Mouse (Mus musculus): ENCODE results near the gene Rec114. TPM values are rescaled to one million over a fixed set of nuclear protein-coding genes. Genes with fewer than 3 reads are reported as not detected.
A peak's percentile ranks its signal among the peaks of the same experiment; 100 is the strongest.

Gene Rec114
- polyA plus RNA-seq, 1 experiment from 2014 or later: 3.2 TPM

GRCm38 (mm10) chr9:58683372-58683771, 60.4 kb downstream of the Rec114 start:
- Histone ChIP-seq H3K27ac (replicated peaks; ENCODE audit: low read depth, low read length) (no peak overlapping the region), H3K4me3 (ENCODE audit: low read depth, low read length) (no peak overlapping the region), H3K36me3 (ENCODE audit: control insufficient read depth, insufficient read depth, low read length) (no peaks in the 10 kb centered on the region), H3K9ac (ENCODE audit: low read depth, low read length) (no peak overlapping the region), H3K4me2 (ENCODE audit: low read depth, low read length) (no peak overlapping the region), H3K27me3 (replicated peaks; ENCODE audit: control insufficient read depth, insufficient read depth, low read length) (no peaks in the 10 kb centered on the region), H3K9me3 (ENCODE audit: control insufficient read depth, low read length) (no peaks in the 10 kb centered on the region), H3K4me1 (ENCODE audit: control insufficient read depth, insufficient read depth, low read length) (no peaks in the 10 kb centered on the region)
- 45% methylated on average over 6 of the region's 6 CpGs for WGBS
- DNase-seq (ENCODE audit: low spot score) (no peak), ATAC-seq (ENCODE audit: low read depth) (no peak)

- Histone ChIP-seq H3K4me1 (ENCODE audit: control insufficient read depth, insufficient read depth, low read length) (no peaks in the 10 kb centered on the region), H3K9me3 (ENCODE audit: control insufficient read depth, low read length) (no peaks in the 10 kb centered on the region), H3K4me3 (ENCODE audit: low read depth, low read length) (no peak overlapping the region), H3K9ac (ENCODE audit: low read depth, low read length) (no peak overlapping the region), H3K36me3 (ENCODE audit: control insufficient read depth, insufficient read depth, low read length) (no peaks in the 10 kb centered on the region), H3K4me2 (ENCODE audit: low read depth, low read length) (no peak overlapping the region), H3K27me3 (replicated peaks; ENCODE audit: control insufficient read depth, insufficient read depth, low read length) (no peaks in the 10 kb centered on the region), H3K27ac (replicated peaks; ENCODE audit: low read depth, low read length) (no peak overlapping the region)
- whole genome bisulfite sequencing: 68% methylated on average over 6 of the region's 6 CpGs
- no peak for DNase-seq (ENCODE audit: low spot score)
- no peak for ATAC-seq (ENCODE audit: low read depth)
These were observed 61.7 kb downstream of the Rec114 start for GRCm38 (mm10) chr9:58682106-58682505.

GRCm38 (mm10) chr9:58681411-58681810, 62.4 kb downstream of the Rec114 start:
- Histone ChIP-seq H3K9ac (ENCODE audit: low read depth, low read length) (no peak overlapping the region), H3K27ac (replicated peaks; ENCODE audit: low read depth, low read length) (no peak overlapping the region), H3K9me3 (ENCODE audit: control insufficient read depth, low read length) (no peaks in the 10 kb centered on the region), H3K27me3 (replicated peaks; ENCODE audit: control insufficient read depth, insufficient read depth, low read length) (no peaks in the 10 kb centered on the region), H3K4me1 (ENCODE audit: control insufficient read depth, insufficient read depth, low read length) (no peaks in the 10 kb centered on the region), H3K36me3 (ENCODE audit: control insufficient read depth, insufficient read depth, low read length) (no peaks in the 10 kb centered on the region), H3K4me2 (ENCODE audit: low read depth, low read length) (no peak overlapping the region), H3K4me3 (ENCODE audit: low read depth, low read length) (no peak overlapping the region)
- WGBS: 66% methylated on average over 2 of the region's 2 CpGs
- DNase-seq (ENCODE audit: low spot score) (no peak), ATAC-seq (ENCODE audit: low read depth) (no peak)

GRCm38 (mm10) chr9:58675371-58675770, 68.4 kb downstream of the Rec114 start:
- H3K27ac ChIP-seq (replicated peaks; ENCODE audit: low read depth, low read length): no peak overlapping the region
- DNase-seq (ENCODE audit: low spot score) (no peak), ATAC-seq (ENCODE audit: low read depth) (no peak)
- H3K9ac ChIP-seq (ENCODE audit: low read depth, low read length): no peak overlapping the region
- no peaks in the 10 kb centered on the region for H3K4me1 ChIP-seq (ENCODE audit: control insufficient read depth, insufficient read depth, low read length)
- H3K36me3 ChIP-seq (ENCODE audit: control insufficient read depth, insufficient read depth, low read length): no peaks in the 10 kb centered on the region
- H3K4me3 ChIP-seq (ENCODE audit: low read depth, low read length): no peak overlapping the region
- no peak overlapping the region for H3K4me2 ChIP-seq (ENCODE audit: low read depth, low read length)
- WGBS: 57% methylated on average over 6 of the region's 6 CpGs
- H3K9me3 ChIP-seq (ENCODE audit: control insufficient read depth, low read length): no peaks in the 10 kb centered on the region
- no peaks in the 10 kb centered on the region for H3K27me3 ChIP-seq (replicated peaks; ENCODE audit: control insufficient read depth, insufficient read depth, low read length)

- H3K27ac ChIP-seq (replicated peaks; ENCODE audit: low read depth, low read length): no peak overlapping the region
- no peaks in the 10 kb centered on the region for H3K9me3 ChIP-seq (ENCODE audit: control insufficient read depth, low read length)
- H3K4me3 ChIP-seq (ENCODE audit: low read depth, low read length): no peak overlapping the region
- H3K4me1 ChIP-seq (ENCODE audit: control insufficient read depth, insufficient read depth, low read length): no peaks in the 10 kb centered on the region
- no peaks in the 10 kb centered on the region for H3K36me3 ChIP-seq (ENCODE audit: control insufficient read depth, insufficient read depth, low read length)
- no peak for DNase-seq (ENCODE audit: low spot score)
- ATAC-seq (ENCODE audit: low read depth): no peak
- H3K27me3 ChIP-seq (replicated peaks; ENCODE audit: control insufficient read depth, insufficient read depth, low read length): no peaks in the 10 kb centered on the region
- H3K4me2 ChIP-seq (ENCODE audit: low read depth, low read length): no peak overlapping the region
- 68% methylated on average over 11 of the region's 11 CpGs for WGBS
- no peak overlapping the region for H3K9ac ChIP-seq (ENCODE audit: low read depth, low read length)
These were observed 69.0 kb downstream of the Rec114 start for GRCm38 (mm10) chr9:58674736-58675135.

- 29% methylated on average over 4 of the region's 4 CpGs for WGBS
- Histone ChIP-seq H3K4me1 (ENCODE audit: control insufficient read depth, insufficient read depth, low read length) (no peaks in the 10 kb centered on the region), H3K4me3 (ENCODE audit: low read depth, low read length) (no peak overlapping the region), H3K9ac (ENCODE audit: low read depth, low read length) (no peak overlapping the region), H3K9me3 (ENCODE audit: control insufficient read depth, low read length) (no peaks in the 10 kb centered on the region), H3K4me2 (ENCODE audit: low read depth, low read length) (no peak overlapping the region), H3K27me3 (replicated peaks; ENCODE audit: control insufficient read depth, insufficient read depth, low read length) (no peaks in the 10 kb centered on the region), H3K36me3 (ENCODE audit: control insufficient read depth, insufficient read depth, low read length) (no peaks in the 10 kb centered on the region), H3K27ac (replicated peaks; ENCODE audit: low read depth, low read length) (no peak overlapping the region)
- DNase-seq (ENCODE audit: low spot score) (peak; percentile 63), ATAC-seq (ENCODE audit: low read depth) (no peak)
These were observed 71.3 kb downstream of the Rec114 start for GRCm38 (mm10) chr9:58672474-58672873.

GRCm38 (mm10) chr9:58669819-58670218, 73.9 kb downstream of the Rec114 start:
- no peak overlapping the region for H3K4me3 ChIP-seq (ENCODE audit: low read depth, low read length)
- DNase-seq (ENCODE audit: low spot score) (no peak), ATAC-seq (ENCODE audit: low read depth) (no peak)
- WGBS: 90% methylated on average over 6 of the region's 6 CpGs
- H3K9ac ChIP-seq (ENCODE audit: low read depth, low read length): no peak overlapping the region
- peaks cover 5% of the 10 kb centered on the region; the same call in 1 of the 2 replicates for H3K36me3 ChIP-seq (ENCODE audit: control insufficient read depth, insufficient read depth, low read length)
- no peaks in the 10 kb centered on the region for H3K4me1 ChIP-seq (ENCODE audit: control insufficient read depth, insufficient read depth, low read length)
- H3K27ac ChIP-seq (replicated peaks; ENCODE audit: low read depth, low read length): no peak overlapping the region
- no peak overlapping the region for H3K4me2 ChIP-seq (ENCODE audit: low read depth, low read length)
- H3K9me3 ChIP-seq (ENCODE audit: control insufficient read depth, low read length): no peaks in the 10 kb centered on the region
- no peaks in the 10 kb centered on the region for H3K27me3 ChIP-seq (replicated peaks; ENCODE audit: control insufficient read depth, insufficient read depth, low read length)

- H3K9ac ChIP-seq (ENCODE audit: low read depth, low read length): no peak overlapping the region
- peaks cover 10% of the 10 kb centered on the region for H3K36me3 ChIP-seq (ENCODE audit: control insufficient read depth, insufficient read depth, low read length)
- WGBS: 62% methylated on average over 3 of the region's 3 CpGs
- H3K4me2 ChIP-seq (ENCODE audit: low read depth, low read length): no peak overlapping the region
- no peak overlapping the region for H3K27ac ChIP-seq (replicated peaks; ENCODE audit: low read depth, low read length)
- H3K27me3 ChIP-seq (replicated peaks; ENCODE audit: control insufficient read depth, insufficient read depth, low read length): no peaks in the 10 kb centered on the region
- no peaks in the 10 kb centered on the region for H3K4me1 ChIP-seq (ENCODE audit: control insufficient read depth, insufficient read depth, low read length)
- ATAC-seq (ENCODE audit: low read depth) (no peak), DNase-seq (ENCODE audit: low spot score) (no peak)
- no peaks in the 10 kb centered on the region for H3K9me3 ChIP-seq (ENCODE audit: control insufficient read depth, low read length)
- no peak overlapping the region for H3K4me3 ChIP-seq (ENCODE audit: low read depth, low read length)
These were observed 74.7 kb downstream of the Rec114 start for GRCm38 (mm10) chr9:58669071-58669470.

- H3K4me1 ChIP-seq (ENCODE audit: control insufficient read depth, insufficient read depth, low read length): no peaks in the 10 kb centered on the region
- no peak overlapping the region for H3K4me2 ChIP-seq (ENCODE audit: low read depth, low read length)
- no peak overlapping the region for H3K4me3 ChIP-seq (ENCODE audit: low read depth, low read length)
- H3K9me3 ChIP-seq (ENCODE audit: control insufficient read depth, low read length): no peaks in the 10 kb centered on the region
- DNase-seq (ENCODE audit: low spot score): no peak
- H3K9ac ChIP-seq (ENCODE audit: low read depth, low read length): no peak overlapping the region
- no peak overlapping the region for H3K27ac ChIP-seq (replicated peaks; ENCODE audit: low read depth, low read length)
- no peak for ATAC-seq (ENCODE audit: low read depth)
- WGBS: 89% methylated on average over 3 of the region's 3 CpGs
- H3K27me3 ChIP-seq (replicated peaks; ENCODE audit: control insufficient read depth, insufficient read depth, low read length): no peaks in the 10 kb centered on the region
- H3K36me3 ChIP-seq (ENCODE audit: control insufficient read depth, insufficient read depth, low read length): peaks cover 13% of the 10 kb centered on the region
These were observed 75.6 kb downstream of the Rec114 start for GRCm38 (mm10) chr9:58668171-58668570.
